Mouse (Mus musculus) G1E (cell line): Measurements from ENCODE around the gene Zscan4c.
"Not testable (repeated sequence)": the region's sequence is repeated elsewhere in the genome, so short reads cannot be mapped to it uniquely, and the experiment has no call there.

Source experiments
- CTCF ChIP-seq: IDR thresholded peaks from 2 replicates; pipeline ENCODE4 v1.5.1; 2012; ENCODE audit warnings: low read depth, low read length, inconsistent platforms, mixed read lengths
- GATA1 ChIP-seq: IDR thresholded peaks from 2 replicates; pipeline ENCODE4 v1.6.1; 2012; ENCODE audit warnings: borderline replicate concordance, low read length, inconsistent platforms, mixed read lengths

- not testable (repeated sequence) for TF ChIP-seq GATA1, CTCF
Observed at GRCm38 (mm10) chr7:11005445-11005844, at the start of gene Zscan4c.
